Mouse (Mus musculus) kidney, postnatal 25 days (tissue): ENCODE results near the gene Gm10334.
"Not testable (repeated sequence)": the region's sequence is repeated elsewhere in the genome, so short reads cannot be mapped to it uniquely, and the experiment has no call there.

Source experiments
- DNase-seq, 2 experiments: peaks; one replicate each; pipeline ENCODE4 v3.0.0; 2021; ENCODE audit warnings: mixed read lengths in 2 of 2

Gene Gm10334

GRCm38 (mm10) chr6:41446045-41446444 is at the start of gene Gm10334:
TSS of gene Gm10334 (minus strand) at chr6:41446145.
- not testable (repeated sequence) for DNase-seq

GRCm38 (mm10) chr6:41458632-41459031 is 12.7 kb upstream of the Gm10334 start, which contains the start of gene Prss1:
TSS of gene Prss1 (plus strand) at chr6:41458932.
- not testable (repeated sequence) for DNase-seq

DNA sequence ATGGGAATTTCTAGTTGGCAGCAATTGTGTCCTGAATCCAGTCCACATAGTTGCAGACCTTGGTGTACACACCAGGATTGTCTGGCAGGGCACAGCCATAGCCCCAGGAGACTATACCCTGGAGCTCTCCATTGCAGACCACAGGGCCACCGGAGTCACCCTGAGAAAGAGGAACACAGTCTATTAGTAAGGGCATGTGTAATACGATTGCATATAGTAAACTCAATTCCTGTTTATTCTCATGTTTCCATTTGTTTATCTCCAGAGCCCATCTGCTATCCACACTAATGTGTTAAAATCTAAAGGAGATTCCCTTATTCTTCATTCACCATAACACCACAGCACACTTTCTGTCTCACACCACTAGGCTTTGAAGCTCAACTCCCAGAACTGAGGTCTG is 3.7 kb downstream of the Gm10334 start:
- DNase-seq, result not testable (repeated sequence)
